Mouse (Mus musculus) ES-Bruce4 (cell line): ENCODE measurements at regions not wholly inside any gene's neighbourhood (a gene's known extent, or its start where the extent isn't known, plus 50 kb on each side); places are given as distances from the start of the nearest gene placed in this dataset.

Source experiments
- H3K27ac ChIP-seq: 2 replicates; pipeline ENCODE4 v1.5.1; 2012; ENCODE audit warnings: low read length, inconsistent platforms; ENCODE audit not compliant: insufficient read depth
- H3K27me3 ChIP-seq: 2 replicates; pipeline ENCODE4 v1.6.1; 2012; ENCODE audit warnings: mild to moderate bottlenecking, low read length, inconsistent platforms; ENCODE audit not compliant: control insufficient read depth, poor library complexity, insufficient read depth, severe bottlenecking
- H3K36me3 ChIP-seq: 2 replicates; pipeline ENCODE4 v1.6.1; 2012; ENCODE audit warnings: inconsistent platforms, mild to moderate bottlenecking, low read length, moderate library complexity; ENCODE audit not compliant: control insufficient read depth, poor library complexity, insufficient read depth, severe bottlenecking
- H3K4me1 ChIP-seq: one replicate; pipeline ENCODE4 v1.8.1; 2011; ENCODE audit warnings: low read length; ENCODE audit not compliant: control insufficient read depth, insufficient read depth
- H3K4me3 ChIP-seq: 2 replicates; pipeline ENCODE4 v1.5.1; 2011; ENCODE audit warnings: low read depth, mild to moderate bottlenecking, low read length
- H3K9ac ChIP-seq: 2 replicates; pipeline ENCODE4 v1.6.1; 2012; ENCODE audit warnings: low read depth, mild to moderate bottlenecking, inconsistent platforms; ENCODE audit not compliant: poor library complexity, severe bottlenecking
- H3K9me3 ChIP-seq: replicated peaks from 2 replicates; pipeline ENCODE4 v1.6.1; 2012; ENCODE audit warnings: mild to moderate bottlenecking, low read length, inconsistent platforms; ENCODE audit not compliant: control insufficient read depth, poor library complexity, insufficient read depth, severe bottlenecking
- CTCF ChIP-seq: IDR thresholded peaks from one replicate; pipeline ENCODE4 v1.8.1; 2011; ENCODE audit warnings: low read depth, low read length
- EP300 ChIP-seq: IDR thresholded peaks from 2 replicates; pipeline ENCODE4 v1.6.1; 2011; ENCODE audit warnings: low read depth, low read length; ENCODE audit not compliant: insufficient read depth
- POLR2A ChIP-seq: IDR thresholded peaks from one replicate; pipeline ENCODE4 v1.8.1; 2011; ENCODE audit warnings: low read length; ENCODE audit not compliant: insufficient read depth

DNA sequence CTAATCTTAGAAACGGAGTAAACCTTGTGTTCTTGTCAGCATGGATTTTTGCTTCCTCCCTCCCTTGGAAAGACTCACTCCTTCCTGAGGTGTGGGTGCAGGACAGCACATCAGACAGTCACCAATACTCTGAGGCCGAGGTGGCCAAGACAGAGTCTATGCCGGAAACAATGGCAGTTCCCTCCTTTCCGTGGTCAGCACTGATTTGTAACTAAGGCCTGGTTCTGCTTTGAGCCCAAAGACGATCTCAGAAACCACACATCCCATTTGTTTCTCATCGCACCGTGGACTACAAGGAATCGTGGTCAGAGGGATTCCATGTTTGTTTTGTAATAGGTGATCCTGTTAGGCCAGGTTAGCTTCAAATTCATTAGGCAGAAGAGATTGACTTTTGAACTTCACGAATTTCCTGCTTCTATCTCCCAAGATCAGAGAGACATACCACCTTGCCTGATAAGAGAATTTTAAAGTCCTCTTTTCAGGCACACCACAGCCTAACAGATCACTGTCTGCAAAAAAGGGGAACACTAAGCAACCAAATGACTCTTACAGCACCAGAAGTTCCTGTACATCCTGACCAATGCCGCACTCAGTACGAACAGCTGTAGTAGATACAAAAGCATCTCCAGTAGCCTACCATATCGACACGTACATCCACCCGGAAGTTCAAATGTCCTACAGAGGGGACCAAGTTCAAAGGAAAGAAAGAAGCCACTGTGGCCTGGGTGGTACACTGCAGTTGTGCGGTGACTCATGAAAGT, 253.6 kb downstream of the Gm19410 start:
- TF ChIP-seq CTCF (no peak), EP300 (no peak), POLR2A (no peak)
- Histone ChIP-seq H3K36me3 (no peaks in the 10 kb centered on the region), H3K27ac (no peak overlapping the region), H3K9ac (no peak overlapping the region), H3K4me1 (no peaks in the 10 kb centered on the region), H3K9me3 (no peaks in the 10 kb centered on the region), H3K27me3 (no peaks in the 10 kb centered on the region; the same call in none of the 2 replicates), H3K4me3 (no peak overlapping the region)

DNA sequence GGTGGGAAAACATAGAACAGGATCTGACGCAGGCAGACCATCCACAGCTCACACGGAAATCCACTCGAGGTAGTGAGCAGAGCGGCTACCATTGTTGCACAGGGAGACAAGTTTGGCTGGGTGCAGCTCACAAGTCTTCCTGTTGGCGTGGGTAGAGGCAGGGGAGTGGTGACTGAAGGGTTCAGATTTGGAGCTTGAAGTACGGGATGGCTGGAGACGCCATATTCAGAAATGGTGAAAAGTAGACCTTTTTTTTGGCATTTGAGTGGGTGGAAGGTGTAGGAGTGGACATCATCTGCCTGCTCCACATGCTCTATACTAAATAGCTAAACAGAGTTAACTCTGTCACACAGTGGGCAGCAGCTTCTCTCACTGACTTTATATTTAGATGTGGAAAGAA, 254.3 kb downstream of the Gm19410 start:
- no peaks in the 10 kb centered on the region for H3K36me3 ChIP-seq
- H3K9ac ChIP-seq = no peak overlapping the region
- H3K4me3 ChIP-seq = no peak overlapping the region
- H3K4me1 ChIP-seq = no peaks in the 10 kb centered on the region
- no peak overlapping the region for H3K27ac ChIP-seq
- H3K27me3 ChIP-seq = no peaks in the 10 kb centered on the region; the same call in none of the 2 replicates
- TF ChIP-seq EP300 = no peak
- no peak for TF ChIP-seq CTCF
- TF ChIP-seq POLR2A = no peak
- H3K9me3 ChIP-seq = no peaks in the 10 kb centered on the region

DNA sequence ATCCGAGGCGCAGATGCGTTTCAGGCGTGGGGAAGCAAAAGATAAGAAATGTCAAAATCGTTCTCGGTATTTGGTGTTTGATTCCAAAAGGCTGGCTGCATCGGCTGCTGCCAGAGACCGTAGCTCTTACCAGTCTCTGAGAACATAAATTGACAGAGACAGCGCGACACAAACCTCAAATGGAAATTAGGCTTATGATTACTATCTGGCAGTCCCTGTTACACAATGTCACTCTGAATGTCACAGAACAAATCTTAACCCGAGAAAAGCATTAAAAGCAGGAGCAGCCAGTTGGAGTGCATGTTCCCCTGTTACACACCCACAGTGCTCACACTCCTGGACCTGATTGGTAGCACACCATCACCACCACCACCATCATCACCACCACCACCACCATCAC, 262.0 kb downstream of the Gm19410 start:
- TF ChIP-seq CTCF (no peak), EP300 (no peak), POLR2A (no peak)
- no peaks in the 10 kb centered on the region for H3K27me3 ChIP-seq
- no peaks in the 10 kb centered on the region for H3K36me3 ChIP-seq
- H3K27ac ChIP-seq = no peak overlapping the region
- no peaks in the 10 kb centered on the region for H3K9me3 ChIP-seq
- no peaks in the 10 kb centered on the region for H3K4me1 ChIP-seq
- no peak overlapping the region for H3K4me3 ChIP-seq
- H3K9ac ChIP-seq = no peak overlapping the region

DNA sequence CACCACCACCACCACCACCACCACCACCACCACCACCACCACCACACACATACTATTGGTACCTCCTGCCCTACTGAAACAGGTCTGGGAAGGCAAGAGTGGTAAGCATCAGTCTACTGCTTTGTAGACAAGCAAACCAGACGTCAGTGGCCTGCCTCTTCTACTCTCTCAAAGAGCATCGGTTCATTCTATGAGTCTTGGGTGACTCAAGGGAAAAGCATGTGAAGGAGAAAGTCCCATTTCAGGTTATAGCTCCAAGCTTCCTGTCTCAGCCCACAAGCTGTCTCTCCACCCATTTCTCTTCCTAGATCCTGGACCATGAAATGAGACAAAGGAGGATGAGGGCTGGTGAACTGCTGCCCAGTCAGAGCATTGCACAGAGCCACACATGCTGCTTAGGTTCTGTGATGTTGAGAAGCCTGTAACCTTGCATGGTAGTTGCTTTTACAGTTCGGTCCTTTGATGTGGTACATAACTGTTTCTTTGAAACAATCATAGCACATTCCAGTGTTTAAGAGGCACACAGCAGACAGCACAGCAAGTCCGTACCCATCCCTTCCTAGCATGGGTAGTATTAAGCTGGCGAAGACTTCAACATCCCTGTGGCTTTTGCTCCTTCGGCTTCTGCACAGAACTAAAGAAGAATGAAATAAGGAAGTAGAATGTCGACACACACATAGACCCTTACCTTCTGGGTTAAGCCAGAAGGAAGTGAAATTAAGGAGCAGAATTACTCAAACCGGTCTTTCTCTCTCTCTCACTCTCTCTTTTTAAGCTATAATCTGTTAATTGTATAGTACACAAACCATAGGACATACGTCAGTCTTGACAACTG, 262.7 kb downstream of the Gm19410 start:
- no peaks in the 10 kb centered on the region for H3K9me3 ChIP-seq
- H3K36me3 ChIP-seq = no peaks in the 10 kb centered on the region
- H3K27ac ChIP-seq = no peak overlapping the region
- no peaks in the 10 kb centered on the region for H3K4me1 ChIP-seq
- no peak overlapping the region for H3K9ac ChIP-seq
- TF ChIP-seq EP300 = no peak
- TF ChIP-seq CTCF = no peak
- TF ChIP-seq POLR2A = no peak
- H3K27me3 ChIP-seq = no peaks in the 10 kb centered on the region
- no peak overlapping the region for H3K4me3 ChIP-seq

DNA sequence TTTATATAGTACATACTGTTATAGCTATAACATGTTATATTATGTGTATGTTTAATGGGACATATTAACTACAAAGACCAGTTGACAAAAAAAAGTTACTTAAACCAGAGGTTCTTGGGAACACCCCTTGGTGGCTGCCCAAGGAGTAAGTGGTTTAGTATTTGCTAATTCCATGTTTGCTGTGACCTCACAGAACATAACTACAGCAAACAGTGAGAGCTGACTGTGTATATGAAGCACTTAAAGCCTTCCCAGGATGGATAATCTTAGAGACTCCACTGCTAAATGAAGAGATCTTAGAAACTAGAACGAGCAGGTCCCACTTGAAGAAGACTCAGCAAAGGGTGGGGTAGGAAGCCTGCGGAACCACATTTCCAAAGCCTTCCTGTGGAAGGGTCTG, 263.9 kb downstream of the Gm19410 start:
- H3K27ac ChIP-seq = no peak overlapping the region
- H3K36me3 ChIP-seq = no peaks in the 10 kb centered on the region
- TF ChIP-seq CTCF (no peak), EP300 (no peak), POLR2A (no peak)
- H3K9ac ChIP-seq = no peak overlapping the region
- H3K9me3 ChIP-seq = no peaks in the 10 kb centered on the region; the same call in 1 of the 2 replicates
- no peak overlapping the region for H3K4me3 ChIP-seq
- no peaks in the 10 kb centered on the region; the same call in 1 of the 2 replicates for H3K27me3 ChIP-seq
- no peaks in the 10 kb centered on the region for H3K4me1 ChIP-seq
